Mouse (Mus musculus) G1E (cell line): Measurements from ENCODE around the gene Aspdh. TPM values are rescaled to one million over a fixed set of nuclear protein-coding genes. Genes with fewer than 3 reads are reported as not detected.

Experiments used
- ATAC-seq: 2 replicates; pipeline ENCODE4 v1.8.0; 2016; ENCODE audit warnings: mild to moderate bottlenecking; ENCODE audit not compliant: insufficient number of reproducible peaks, poor library complexity, low FRiP score, severe bottlenecking; ENCODE audit errors: extremely low read depth
- DNase-seq: peaks from one replicate; pipeline ENCODE4 v3.0.0; 2012; ENCODE audit warnings: low spot score
- H3K27me3 ChIP-seq: 2 replicates; pipeline ENCODE4 v1.6.1; 2012; ENCODE audit warnings: mild to moderate bottlenecking, low read length, inconsistent platforms; ENCODE audit not compliant: insufficient read depth
- H3K36me3 ChIP-seq: replicated peaks from 2 replicates; pipeline ENCODE3; 2012; ENCODE audit warnings: mild to moderate bottlenecking, inconsistent platforms
- H3K4me1 ChIP-seq: 2 replicates; pipeline ENCODE4 v1.6.1; 2012; ENCODE audit warnings: low read depth, low read length, inconsistent platforms, mixed read lengths; ENCODE audit not compliant: insufficient read depth
- H3K4me3 ChIP-seq: 2 replicates; pipeline ENCODE4 v1.5.1; 2012; ENCODE audit warnings: low read depth, mild to moderate bottlenecking, inconsistent platforms, low read length, moderate library complexity, mixed read lengths
- H3K9me3 ChIP-seq: replicated peaks from 2 replicates; pipeline ENCODE4 v1.6.1; 2012; ENCODE audit warnings: inconsistent platforms
- CTCF ChIP-seq: IDR thresholded peaks from 2 replicates; pipeline ENCODE4 v1.5.1; 2012; ENCODE audit warnings: low read depth, low read length, inconsistent platforms, mixed read lengths
- GATA1 ChIP-seq: IDR thresholded peaks from 2 replicates; pipeline ENCODE4 v1.6.1; 2012; ENCODE audit warnings: borderline replicate concordance, low read length, inconsistent platforms, mixed read lengths
- GATA2 ChIP-seq: IDR thresholded peaks from 2 replicates; pipeline ENCODE4 v1.6.1; 2012; ENCODE audit warnings: low read depth, low read length, inconsistent platforms, borderline replicate concordance
- POLR2AphosphoS5 ChIP-seq: IDR thresholded peaks from 2 replicates; pipeline ENCODE4 v1.6.1; 2012; ENCODE audit warnings: low read depth, low read length, inconsistent platforms; ENCODE audit not compliant: insufficient replicate concordance
- TAL1 ChIP-seq: conservative IDR thresholded peaks from 2 replicates; pipeline ENCODE4 v1.6.1; 2012; ENCODE audit warnings: low read depth, low read length, inconsistent platforms, mixed read lengths
- polyA plus RNA-seq: library from polyadenylated mRNA; stranded (reverse); fragments of >175 nt; gene quantifications from 2 replicates; pipeline ENCODE4 v1.2.3, GENCODE M21; 2012
- total RNA-seq, 2 experiments: library from RNA; stranded (forward) in 1 of 2; stranded (reverse) in 1 of 2; fragments of 200-1000 nt in 1 of 2; fragments of >200 nt in 1 of 2; fragmentation: Nextera tagmentation in 1 of 2; gene quantifications; 2 replicates each; pipeline ENCODE4 v1.2.3; 2014 to 2017

Aspdh gene
- total and polyA plus RNA-seq, 3 experiments: not detected

GRCm38 (mm10) chr7:44495992-44496770, 31.0 kb downstream of the Aspdh start, which contains the start of the genes Emc10 and Fam71e1:
Gene Emc10, minus strand, starts transcription at chr7:44496529.
Gene Fam71e1, plus strand, starts transcription at chr7:44496581.
- Histone ChIP-seq H3K27me3 (no peaks in the 10 kb centered on the region), H3K4me3 (peak within 1 kb of the TSS; percentile 85), H3K9me3 (no peaks in the 10 kb centered on the region), H3K4me1 (peaks cover 32% of the 10 kb centered on the region), H3K36me3 (peaks cover 45% of the 10 kb centered on the region)
- DNase-seq (peak; percentile 100), ATAC-seq (peak; percentile 97)
- TF ChIP-seq GATA1: no peak
- TF ChIP-seq TAL1: no peak
- no peak for TF ChIP-seq GATA2
- no peak for TF ChIP-seq POLR2AphosphoS5
- TF ChIP-seq CTCF: no peak

GRCm38 (mm10) chr7:44496771-44497109, 31.5 kb downstream of the Aspdh start:
- H3K36me3 ChIP-seq: peaks cover 39% of the 10 kb centered on the region
- TF ChIP-seq GATA2: no peak
- TF ChIP-seq GATA1: no peak
- TF ChIP-seq TAL1: no peak
- TF ChIP-seq POLR2AphosphoS5: 0 out of 2 replicates have a peak, but pooled peaks have one; percentile 30
- no peak for TF ChIP-seq CTCF
- DNase-seq (no peak), ATAC-seq (no peak)
- no peaks in the 10 kb centered on the region for H3K27me3 ChIP-seq
- H3K4me1 ChIP-seq: peaks cover 33% of the 10 kb centered on the region
- no peaks in the 10 kb centered on the region for H3K9me3 ChIP-seq
- H3K4me3 ChIP-seq: peak overlapping the region; percentile 85

GRCm38 (mm10) chr7:44497361-44498055, 32.3 kb downstream of the Aspdh start:
- no peaks in the 10 kb centered on the region for H3K27me3 ChIP-seq
- no peaks in the 10 kb centered on the region for H3K9me3 ChIP-seq
- TF ChIP-seq GATA1 (no peak), POLR2AphosphoS5 (no peak), TAL1 (no peak), GATA2 (no peak), CTCF (no peak)
- H3K4me1 ChIP-seq: peaks cover 33% of the 10 kb centered on the region
- DNase-seq: no peak
- H3K36me3 ChIP-seq: peaks cover 32% of the 10 kb centered on the region
- peak overlapping the region; percentile 85; the same call in 1 of the 2 replicates for H3K4me3 ChIP-seq
- ATAC-seq: no peak

GRCm38 (mm10) chr7:44498922-44499321, 33.7 kb downstream of the Aspdh start:
- DNase-seq: no peak
- H3K4me3 ChIP-seq: no peak overlapping the region
- H3K36me3 ChIP-seq: peaks cover 18% of the 10 kb centered on the region
- ATAC-seq: no peak
- no peak for TF ChIP-seq TAL1
- no peak for TF ChIP-seq GATA1
- no peak for TF ChIP-seq POLR2AphosphoS5
- TF ChIP-seq GATA2: no peak
- no peak for TF ChIP-seq CTCF
- H3K4me1 ChIP-seq: peaks cover 33% of the 10 kb centered on the region
- H3K9me3 ChIP-seq: no peaks in the 10 kb centered on the region
- H3K27me3 ChIP-seq: peaks cover 11% of the 10 kb centered on the region; the same call in 1 of the 2 replicates

GRCm38 (mm10) chr7:44500046-44500445, 34.9 kb downstream of the Aspdh start:
- no peak for TF ChIP-seq GATA2
- TF ChIP-seq GATA1: no peak
- TF ChIP-seq TAL1: no peak
- TF ChIP-seq POLR2AphosphoS5: no peak
- TF ChIP-seq CTCF: no peak
- H3K4me1 ChIP-seq: peaks cover 27% of the 10 kb centered on the region
- no peak for ATAC-seq
- H3K4me3 ChIP-seq: no peak overlapping the region
- H3K27me3 ChIP-seq: peaks cover 13% of the 10 kb centered on the region; the same call in 1 of the 2 replicates
- DNase-seq: no peak
- H3K36me3 ChIP-seq: peaks cover 8% of the 10 kb centered on the region
- no peaks in the 10 kb centered on the region for H3K9me3 ChIP-seq
